Mouse (Mus musculus): ENCODE measurements around the gene Ang2. TPM values are rescaled to one million over a fixed set of nuclear protein-coding genes. Genes with fewer than 3 reads are reported as not detected.
"Not testable (repeated sequence)": the region's sequence is repeated elsewhere in the genome, so short reads cannot be mapped to it uniquely, and the experiment has no call there.

Gene Ang2
- polyA plus RNA-seq, 1 experiment from 2014 or later = not detected

DNA sequence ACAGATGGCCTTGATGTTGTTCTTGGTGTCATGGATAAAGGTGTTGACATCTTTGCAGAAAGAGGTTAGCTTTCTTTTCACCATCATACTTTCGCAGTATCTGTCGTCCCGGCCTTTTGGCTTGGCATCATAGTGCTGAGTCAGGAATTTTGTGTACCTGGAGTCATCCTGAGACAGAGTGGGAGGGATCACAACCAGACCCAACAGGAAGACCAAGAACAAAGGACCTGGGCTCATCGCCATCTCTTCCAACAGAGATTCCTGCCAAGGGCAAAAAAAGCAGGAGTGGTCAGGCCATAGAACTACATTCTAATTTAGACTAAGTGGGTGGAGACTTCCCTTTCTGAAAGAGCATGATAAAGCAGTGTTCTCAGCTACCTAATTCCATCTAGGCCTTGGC, 3.3 kb downstream of the Ang2 start:
- ATAC-seq (replicated peaks; ENCODE audit: low FRiP score) (no peak), DNase-seq (ENCODE audit: low spot score) (no peak)
- no peaks in the 10 kb centered on the region for H3K4me1 ChIP-seq (replicated peaks; ENCODE audit: control insufficient read depth, insufficient read depth, low read length)
- no peak overlapping the region for H3K9ac ChIP-seq (ENCODE audit: low read depth, low read length)
- no peak overlapping the region for H3K4me3 ChIP-seq (ENCODE audit: low read depth, low read length)
- WGBS = 94% methylated on average over 4 of the region's 4 CpGs
- H3K4me2 ChIP-seq = no peak overlapping the region
- H3K36me3 ChIP-seq (ENCODE audit: control insufficient read depth, insufficient read depth, low read length) = no peaks in the 10 kb centered on the region
- H3K27ac ChIP-seq (ENCODE audit: low read depth, low read length) = no peak overlapping the region
- no peaks in the 10 kb centered on the region for H3K9me3 ChIP-seq (ENCODE audit: control insufficient read depth, low read length)
- H3K27me3 ChIP-seq (replicated peaks; ENCODE audit: control insufficient read depth, insufficient read depth, low read length) = no peaks in the 10 kb centered on the region

DNA sequence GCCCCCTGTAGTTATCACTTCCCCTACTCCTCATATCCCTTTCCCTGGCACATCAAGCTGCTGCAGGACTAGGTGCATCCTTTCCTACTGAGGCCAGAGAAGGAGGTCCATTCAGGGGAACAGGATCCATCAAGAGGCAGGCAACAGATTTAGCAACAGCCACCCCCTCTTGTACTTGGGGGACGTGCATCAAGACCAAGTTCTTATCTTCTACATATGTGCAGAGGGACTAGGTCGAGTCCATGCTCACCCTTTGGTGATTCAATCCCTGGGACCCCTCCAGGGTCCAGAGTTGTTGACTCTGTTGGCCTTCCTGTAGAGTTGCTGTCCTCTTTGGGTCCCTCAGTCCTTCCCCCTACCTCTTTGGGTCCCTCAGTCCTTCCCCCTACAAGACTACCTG, 17.9 kb downstream of the Ang2 start:
- not testable (repeated sequence) for H3K4me1 ChIP-seq (replicated peaks; ENCODE audit: control insufficient read depth, insufficient read depth, low read length); ATAC-seq (replicated peaks; ENCODE audit: low FRiP score); DNase-seq (ENCODE audit: low spot score); H3K4me2 ChIP-seq; H3K27ac ChIP-seq (ENCODE audit: low read depth, low read length); H3K27me3 ChIP-seq (replicated peaks; ENCODE audit: control insufficient read depth, insufficient read depth, low read length); H3K9me3 ChIP-seq (ENCODE audit: control insufficient read depth, low read length); H3K9ac ChIP-seq (ENCODE audit: low read depth, low read length); H3K4me3 ChIP-seq (ENCODE audit: low read depth, low read length); H3K36me3 ChIP-seq (ENCODE audit: control insufficient read depth, insufficient read depth, low read length)
- 64% methylated on average over 2 of the region's 2 CpGs for WGBS

DNA sequence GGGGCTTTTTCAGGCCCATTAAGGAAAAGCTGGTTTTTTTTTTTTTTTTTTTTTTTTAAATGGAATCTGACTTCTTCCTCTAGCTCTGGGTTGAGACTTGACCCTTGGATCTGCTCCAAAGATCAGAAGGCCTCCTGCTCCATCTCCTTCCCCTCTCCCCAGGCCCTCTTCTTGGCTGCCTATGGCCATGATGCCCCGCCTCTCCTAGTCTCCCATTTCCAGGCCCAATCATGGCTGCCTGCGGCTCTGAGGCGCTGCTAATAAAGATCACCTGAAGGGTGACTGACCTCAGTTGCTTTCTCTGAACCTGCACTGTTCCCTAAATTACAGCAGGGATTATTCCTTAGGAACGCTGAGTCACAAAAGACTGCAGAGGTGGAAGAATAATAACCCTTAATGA, 25.1 kb downstream of the Ang2 start:
- H3K4me1 ChIP-seq (replicated peaks; ENCODE audit: control insufficient read depth, insufficient read depth, low read length) = no peaks in the 10 kb centered on the region
- no peaks in the 10 kb centered on the region for H3K27me3 ChIP-seq (replicated peaks; ENCODE audit: control insufficient read depth, insufficient read depth, low read length)
- 84% methylated on average over 4 of the region's 4 CpGs for WGBS
- no peaks in the 10 kb centered on the region for H3K36me3 ChIP-seq (ENCODE audit: control insufficient read depth, insufficient read depth, low read length)
- H3K9me3 ChIP-seq (ENCODE audit: control insufficient read depth, low read length) = no peaks in the 10 kb centered on the region
- H3K4me2 ChIP-seq = no peak overlapping the region
- H3K9ac ChIP-seq (ENCODE audit: low read depth, low read length) = no peak overlapping the region
- no peak for DNase-seq (ENCODE audit: low spot score)
- H3K27ac ChIP-seq (ENCODE audit: low read depth, low read length) = no peak overlapping the region
- no peak overlapping the region for H3K4me3 ChIP-seq (ENCODE audit: low read depth, low read length)
- ATAC-seq (replicated peaks; ENCODE audit: low FRiP score) = no peak

DNA sequence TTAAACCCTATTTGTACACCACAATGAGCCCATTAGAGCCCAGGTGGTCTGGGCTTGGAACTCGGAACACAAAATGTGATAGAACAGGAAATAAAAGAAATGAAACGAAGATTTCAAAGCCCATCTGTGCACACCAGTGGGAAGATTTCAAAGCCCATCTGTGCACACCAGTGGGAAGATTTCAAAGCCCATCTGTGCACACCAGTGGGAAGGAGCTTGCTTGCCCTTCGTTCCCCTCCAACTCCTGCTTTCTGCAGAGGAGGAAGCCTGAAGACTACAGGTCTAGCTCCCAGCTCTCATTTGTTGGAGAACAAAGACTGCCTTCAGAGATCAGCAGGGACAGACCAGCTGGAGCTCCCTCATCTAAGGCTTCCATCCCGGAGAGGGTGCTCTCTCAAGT, 26.0 kb downstream of the Ang2 start:
- 57% methylated on average over 4 of the region's 4 CpGs for WGBS
- H3K4me2 ChIP-seq; H3K4me3 ChIP-seq (ENCODE audit: low read depth, low read length); H3K4me1 ChIP-seq (replicated peaks; ENCODE audit: control insufficient read depth, insufficient read depth, low read length); ATAC-seq (replicated peaks; ENCODE audit: low FRiP score); DNase-seq (ENCODE audit: low spot score); H3K9ac ChIP-seq (ENCODE audit: low read depth, low read length); H3K9me3 ChIP-seq (ENCODE audit: control insufficient read depth, low read length); H3K27me3 ChIP-seq (replicated peaks; ENCODE audit: control insufficient read depth, insufficient read depth, low read length); H3K27ac ChIP-seq (ENCODE audit: low read depth, low read length); H3K36me3 ChIP-seq (ENCODE audit: control insufficient read depth, insufficient read depth, low read length): not testable (repeated sequence)

DNA sequence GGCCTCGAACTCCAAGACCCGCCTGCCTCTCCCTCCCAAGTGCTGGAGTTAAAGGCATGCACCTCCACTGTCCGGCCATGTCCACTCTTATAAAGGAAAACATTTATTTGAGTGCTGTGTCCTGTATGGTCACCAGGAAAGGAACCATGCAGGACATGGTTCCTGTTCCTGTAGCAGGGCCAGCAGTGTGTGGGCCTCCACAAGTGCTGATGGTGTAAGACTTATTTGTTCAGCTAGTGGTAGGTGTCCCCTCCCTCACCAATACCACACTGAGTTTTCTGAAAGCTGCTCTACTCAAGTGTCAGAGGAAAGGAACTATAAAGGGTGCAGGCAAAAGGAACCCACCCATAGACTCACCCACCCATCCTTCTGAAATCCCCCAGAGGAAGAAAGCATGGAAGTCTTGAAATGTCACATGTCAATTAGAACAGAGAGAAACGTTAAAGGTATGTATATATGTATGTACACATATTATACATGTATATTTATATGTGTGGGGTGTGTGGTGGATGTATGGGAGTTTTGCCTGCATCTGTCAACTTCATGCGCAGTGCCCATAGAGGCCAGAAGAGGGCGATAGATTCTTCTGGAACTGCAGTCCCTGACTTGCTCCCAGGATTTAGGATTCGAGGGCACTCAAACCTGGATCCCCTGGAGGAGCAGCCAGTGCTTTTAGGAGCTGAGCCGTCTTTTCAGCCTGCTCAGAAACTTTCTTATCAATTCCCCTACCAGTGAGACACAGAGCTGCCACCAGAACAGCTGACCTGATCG, 26.7 kb downstream of the Ang2 start:
- H3K4me2 ChIP-seq; H3K4me3 ChIP-seq (ENCODE audit: low read depth, low read length); H3K27me3 ChIP-seq (replicated peaks; ENCODE audit: control insufficient read depth, insufficient read depth, low read length); H3K4me1 ChIP-seq (replicated peaks; ENCODE audit: control insufficient read depth, insufficient read depth, low read length); DNase-seq (ENCODE audit: low spot score); H3K9ac ChIP-seq (ENCODE audit: low read depth, low read length); H3K36me3 ChIP-seq (ENCODE audit: control insufficient read depth, insufficient read depth, low read length); H3K9me3 ChIP-seq (ENCODE audit: control insufficient read depth, low read length); H3K27ac ChIP-seq (ENCODE audit: low read depth, low read length): not testable (repeated sequence)
- ATAC-seq (replicated peaks; ENCODE audit: low FRiP score) = peak; percentile 47; the same call in 1 of the 2 replicates
- WGBS = 34% methylated on average over 9 of the region's 9 CpGs

DNA sequence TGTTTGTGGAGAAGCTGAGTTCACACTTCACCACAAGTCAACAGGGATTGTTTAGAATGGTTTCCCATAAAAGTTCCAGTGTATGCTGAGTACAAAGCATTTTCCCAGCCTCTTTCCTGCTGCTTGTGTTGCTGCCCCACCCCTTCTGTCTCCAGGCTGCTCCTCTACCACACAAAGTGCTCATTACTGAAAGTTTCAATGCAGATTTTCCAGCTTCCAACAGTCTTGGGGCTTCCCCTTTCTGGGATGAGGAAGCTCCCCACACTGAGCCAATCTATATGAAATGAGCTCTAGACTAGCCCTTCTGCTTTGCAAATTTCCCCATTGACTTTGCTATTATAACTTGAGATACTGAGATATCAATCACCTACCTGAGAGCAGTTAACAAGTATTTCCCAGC, 32.9 kb downstream of the Ang2 start:
- Histone ChIP-seq H3K4me1 (replicated peaks; ENCODE audit: control insufficient read depth, insufficient read depth, low read length) (no peaks in the 10 kb centered on the region), H3K27me3 (replicated peaks; ENCODE audit: control insufficient read depth, insufficient read depth, low read length) (no peaks in the 10 kb centered on the region), H3K36me3 (ENCODE audit: control insufficient read depth, insufficient read depth, low read length) (no peaks in the 10 kb centered on the region), H3K9me3 (ENCODE audit: control insufficient read depth, low read length) (no peaks in the 10 kb centered on the region), H3K27ac (ENCODE audit: low read depth, low read length) (no peak overlapping the region), H3K4me3 (ENCODE audit: low read depth, low read length) (no peak overlapping the region), H3K9ac (ENCODE audit: low read depth, low read length) (no peak overlapping the region), H3K4me2 (no peak overlapping the region)
- DNase-seq (ENCODE audit: low spot score) (no peak), ATAC-seq (replicated peaks; ENCODE audit: low FRiP score) (no peak)

DNA sequence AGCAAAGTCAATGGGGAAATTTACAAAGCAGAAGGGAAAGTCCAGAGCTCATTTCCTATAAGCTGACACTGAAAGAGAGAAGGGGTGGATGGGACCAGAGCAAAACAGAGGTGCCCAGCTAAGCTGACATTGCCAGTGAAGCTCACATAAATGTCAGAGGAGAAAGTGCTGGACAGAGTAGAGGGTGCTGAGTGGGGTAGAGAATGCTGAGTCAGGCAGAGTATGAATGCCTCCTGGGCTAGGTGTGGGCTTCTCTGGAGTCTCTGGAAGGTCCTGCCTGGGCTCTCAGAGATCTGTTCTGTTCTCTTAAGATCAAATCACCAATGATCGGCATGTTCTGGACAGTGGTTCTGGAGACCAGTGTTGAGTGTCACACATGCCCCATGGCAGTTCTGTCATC, 33.5 kb downstream of the Ang2 start:
- Histone ChIP-seq H3K36me3 (ENCODE audit: control insufficient read depth, insufficient read depth, low read length) (no peaks in the 10 kb centered on the region), H3K27ac (ENCODE audit: low read depth, low read length) (no peak overlapping the region), H3K9me3 (ENCODE audit: control insufficient read depth, low read length) (no peaks in the 10 kb centered on the region), H3K4me3 (ENCODE audit: low read depth, low read length) (no peak overlapping the region), H3K4me1 (replicated peaks; ENCODE audit: control insufficient read depth, insufficient read depth, low read length) (no peaks in the 10 kb centered on the region), H3K4me2 (no peak overlapping the region), H3K9ac (ENCODE audit: low read depth, low read length) (no peak overlapping the region), H3K27me3 (replicated peaks; ENCODE audit: control insufficient read depth, insufficient read depth, low read length) (no peaks in the 10 kb centered on the region)
- ATAC-seq (replicated peaks; ENCODE audit: low FRiP score) (no peak), DNase-seq (ENCODE audit: low spot score) (no peak)
- WGBS = 88% methylated on average over 1 of the region's 1 CpGs

DNA sequence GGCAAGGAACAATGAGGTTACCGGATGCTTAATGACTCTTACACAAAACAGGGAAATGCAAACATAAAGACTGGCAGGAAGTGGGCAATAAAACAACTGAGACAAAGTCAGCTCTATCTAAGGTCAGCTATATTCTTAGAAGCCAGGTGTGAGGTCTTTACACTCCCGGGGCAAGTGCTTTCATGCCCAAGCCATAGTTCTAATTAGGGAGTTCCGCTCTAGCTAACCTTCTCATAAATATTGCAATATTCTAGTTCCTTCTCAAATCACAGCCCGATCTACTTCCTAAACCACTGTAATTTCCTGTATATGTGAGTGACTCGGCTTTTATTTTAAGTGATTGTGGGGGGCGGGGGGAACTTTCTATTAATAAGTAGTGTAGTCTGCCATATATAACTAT, 35.6 kb downstream of the Ang2 start:
- H3K27ac ChIP-seq (ENCODE audit: low read depth, low read length); H3K4me2 ChIP-seq; H3K36me3 ChIP-seq (ENCODE audit: control insufficient read depth, insufficient read depth, low read length); DNase-seq (ENCODE audit: low spot score); H3K9ac ChIP-seq (ENCODE audit: low read depth, low read length); ATAC-seq (replicated peaks; ENCODE audit: low FRiP score); H3K4me1 ChIP-seq (replicated peaks; ENCODE audit: control insufficient read depth, insufficient read depth, low read length); H3K27me3 ChIP-seq (replicated peaks; ENCODE audit: control insufficient read depth, insufficient read depth, low read length); H3K4me3 ChIP-seq (ENCODE audit: low read depth, low read length); H3K9me3 ChIP-seq (ENCODE audit: control insufficient read depth, low read length): not testable (repeated sequence)
- 85% methylated on average over 6 of the region's 6 CpGs for WGBS

DNA sequence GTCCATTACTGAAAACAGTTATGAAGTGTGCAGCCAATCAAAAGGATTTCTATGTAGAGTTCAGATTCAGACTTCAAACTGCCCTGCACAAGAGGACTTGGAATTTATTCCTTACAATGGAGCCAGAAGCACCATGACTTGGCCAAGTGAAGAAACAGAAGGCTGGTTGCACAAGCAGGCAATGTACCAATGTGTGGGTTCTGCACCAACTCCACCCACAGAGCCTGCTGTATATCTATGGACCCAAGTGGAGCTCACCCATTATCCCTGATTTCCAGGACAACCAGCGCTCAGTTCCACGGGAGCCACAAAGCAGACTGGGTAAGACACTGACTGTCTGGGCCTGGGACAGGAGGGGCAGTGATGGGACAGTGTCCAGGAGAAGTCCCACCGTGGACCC, 37.0 kb downstream of the Ang2 start, which contains the start of gene Rnase2b:
Gene Rnase2b (plus strand): TSS at position 285 of the 400 bp plus-strand sequence.
- WGBS = 88% methylated on average over 3 of the region's 3 CpGs
- not testable (repeated sequence) for DNase-seq (ENCODE audit: low spot score); H3K4me3 ChIP-seq (ENCODE audit: low read depth, low read length); H3K9ac ChIP-seq (ENCODE audit: low read depth, low read length); ATAC-seq (replicated peaks; ENCODE audit: low FRiP score); H3K27me3 ChIP-seq (replicated peaks; ENCODE audit: control insufficient read depth, insufficient read depth, low read length); H3K4me2 ChIP-seq; H3K4me1 ChIP-seq (replicated peaks; ENCODE audit: control insufficient read depth, insufficient read depth, low read length); H3K27ac ChIP-seq (ENCODE audit: low read depth, low read length); H3K36me3 ChIP-seq (ENCODE audit: control insufficient read depth, insufficient read depth, low read length); H3K9me3 ChIP-seq (ENCODE audit: control insufficient read depth, low read length)
